Mouse (Mus musculus): ENCODE data around the gene Uaca. TPM values are rescaled to one million over a fixed set of nuclear protein-coding genes. Genes with fewer than 3 reads are reported as not detected.
A peak's percentile ranks its signal among the peaks of the same experiment; 100 is the strongest.

Uaca gene
- polyA plus RNA-seq, 1 experiment from 2014 or later = 32.6 TPM

DNA sequence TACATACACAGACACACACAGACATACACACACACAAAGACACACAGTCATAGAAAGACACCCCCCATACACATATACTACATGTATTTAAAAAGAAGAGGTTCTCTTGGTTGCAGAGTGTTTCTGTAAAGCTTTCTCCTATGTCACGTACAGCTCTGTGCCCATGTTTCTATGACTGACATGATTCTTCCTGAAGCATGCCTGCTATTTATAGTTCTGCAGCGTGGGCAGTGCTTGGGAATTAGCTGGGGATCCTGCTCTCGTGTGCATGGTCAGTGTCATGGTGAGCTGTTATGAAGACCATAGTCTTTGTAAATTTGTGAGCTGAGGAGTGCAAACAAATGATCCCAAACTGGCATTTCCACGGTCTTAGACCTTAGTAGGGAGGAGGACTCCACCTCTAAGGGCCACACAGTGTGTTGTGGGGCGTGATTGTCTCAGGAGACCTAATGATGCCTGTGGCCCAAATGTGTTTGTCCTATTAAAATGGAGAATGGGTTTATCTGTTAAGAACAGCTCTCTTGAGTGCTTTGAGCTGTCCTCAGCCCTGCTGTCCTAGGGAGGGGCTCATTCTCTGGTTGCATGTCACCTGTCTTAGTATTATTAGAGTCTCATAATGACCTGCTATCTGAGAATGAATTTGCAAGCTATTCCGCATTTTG, 49.2 kb downstream of the Uaca start:
- Histone ChIP-seq H3K27me3 (no peaks in the 10 kb centered on the region), H3K9ac (no peak overlapping the region), H3K27ac (no peak overlapping the region), H3K9me3 (replicated peaks) (no peaks in the 10 kb centered on the region), H3K4me2 (replicated peaks) (no peak overlapping the region), H3K36me3 (no peaks in the 10 kb centered on the region), H3K4me3 (no peak overlapping the region), H3K4me1 (peaks cover 15% of the 10 kb centered on the region)
- no peak for ATAC-seq (ENCODE audit: low FRiP score)
- 77% methylated on average over 6 of the region's 6 CpGs for WGBS

DNA sequence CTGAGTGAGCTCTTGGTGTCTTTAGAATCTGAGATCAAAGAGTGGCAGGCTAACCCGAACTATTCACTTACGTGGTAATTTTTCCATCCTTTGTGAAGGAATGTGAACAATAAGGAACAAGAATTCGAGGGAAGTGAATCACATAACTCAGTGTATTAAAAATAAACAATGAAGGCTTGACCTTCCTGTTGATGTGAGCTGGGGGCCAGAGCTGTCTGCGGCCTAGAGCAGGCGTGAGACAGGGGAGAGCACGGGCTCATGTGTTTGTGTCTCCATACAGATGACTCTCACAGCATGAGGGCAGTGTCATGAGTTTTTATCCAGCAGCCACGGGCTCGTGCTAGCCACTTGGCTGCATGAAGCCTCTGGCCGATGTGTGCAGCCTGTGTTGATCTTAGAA, 54.4 kb downstream of the Uaca start:
- H3K36me3 ChIP-seq = no peaks in the 10 kb centered on the region
- ATAC-seq (ENCODE audit: low FRiP score) = no peak
- H3K4me3 ChIP-seq = no peak overlapping the region
- H3K4me2 ChIP-seq (replicated peaks) = no peak overlapping the region
- H3K27ac ChIP-seq = no peak overlapping the region; the same call in 1 of the 2 replicates
- 24% methylated on average over 9 of the region's 9 CpGs for WGBS
- no peaks in the 10 kb centered on the region for H3K9me3 ChIP-seq (replicated peaks)
- no peak overlapping the region for H3K9ac ChIP-seq
- H3K27me3 ChIP-seq = no peaks in the 10 kb centered on the region
- peaks cover 8% of the 10 kb centered on the region; the same call in 1 of the 2 replicates for H3K4me1 ChIP-seq

DNA sequence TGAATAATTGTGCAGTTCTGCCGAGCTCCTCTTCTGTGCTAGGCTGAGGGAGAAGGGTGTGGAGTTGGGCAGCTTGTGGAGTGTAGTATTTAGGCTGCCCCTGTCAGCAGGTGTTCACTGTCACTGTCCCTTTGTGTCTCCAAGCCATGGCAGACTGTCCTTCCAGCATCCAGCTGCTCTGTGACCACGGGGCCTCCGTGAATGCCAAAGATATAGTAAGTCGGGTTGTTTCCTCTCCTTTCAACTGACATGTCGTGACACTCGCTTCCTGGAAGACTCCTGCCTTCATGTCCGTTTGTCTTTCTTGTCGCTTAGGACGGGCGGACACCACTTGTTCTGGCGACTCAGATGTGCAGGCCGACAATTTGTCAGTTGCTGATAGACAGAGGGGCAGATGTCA, 55.6 kb downstream of the Uaca start:
- H3K36me3 ChIP-seq = peaks cover 2% of the 10 kb centered on the region; the same call in 1 of the 2 replicates
- H3K27ac ChIP-seq = no peak overlapping the region
- H3K4me2 ChIP-seq (replicated peaks) = no peak overlapping the region
- H3K4me1 ChIP-seq = peaks cover 8% of the 10 kb centered on the region; the same call in 1 of the 2 replicates
- H3K27me3 ChIP-seq = no peaks in the 10 kb centered on the region
- H3K9ac ChIP-seq = no peak overlapping the region
- WGBS = 85% methylated on average over 12 of the region's 12 CpGs
- no peak overlapping the region for H3K4me3 ChIP-seq
- H3K9me3 ChIP-seq (replicated peaks) = no peaks in the 10 kb centered on the region
- no peak for ATAC-seq (ENCODE audit: low FRiP score)

DNA sequence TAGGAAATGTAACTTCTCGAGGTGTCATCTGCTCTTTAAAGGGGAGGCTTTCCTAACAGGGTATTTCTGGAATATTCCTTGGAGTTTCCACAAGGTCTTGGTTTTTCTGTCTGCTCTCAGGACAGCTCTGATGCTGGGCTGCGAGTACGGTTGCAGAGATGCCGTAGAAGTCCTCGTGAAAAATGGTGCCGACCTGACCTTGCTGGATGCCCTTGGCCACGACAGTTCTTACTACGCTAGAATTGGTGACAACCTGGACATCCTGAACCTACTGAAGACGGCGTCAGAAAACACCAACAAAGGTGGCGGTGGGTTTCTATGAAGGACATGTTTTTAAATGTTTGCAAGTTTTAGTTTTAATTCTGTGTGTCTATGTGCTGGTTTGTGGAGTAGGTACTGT, 59.9 kb downstream of the Uaca start:
- Histone ChIP-seq H3K27ac (no peak overlapping the region), H3K9me3 (replicated peaks) (no peaks in the 10 kb centered on the region), H3K4me2 (replicated peaks) (no peak overlapping the region), H3K27me3 (no peaks in the 10 kb centered on the region), H3K4me1 (peaks cover 5% of the 10 kb centered on the region; the same call in 1 of the 2 replicates), H3K4me3 (no peak overlapping the region), H3K9ac (no peak overlapping the region), H3K36me3 (peaks cover 2% of the 10 kb centered on the region; the same call in 1 of the 2 replicates)
- 95% methylated on average over 11 of the region's 11 CpGs for WGBS
- ATAC-seq (ENCODE audit: low FRiP score) = no peak

DNA sequence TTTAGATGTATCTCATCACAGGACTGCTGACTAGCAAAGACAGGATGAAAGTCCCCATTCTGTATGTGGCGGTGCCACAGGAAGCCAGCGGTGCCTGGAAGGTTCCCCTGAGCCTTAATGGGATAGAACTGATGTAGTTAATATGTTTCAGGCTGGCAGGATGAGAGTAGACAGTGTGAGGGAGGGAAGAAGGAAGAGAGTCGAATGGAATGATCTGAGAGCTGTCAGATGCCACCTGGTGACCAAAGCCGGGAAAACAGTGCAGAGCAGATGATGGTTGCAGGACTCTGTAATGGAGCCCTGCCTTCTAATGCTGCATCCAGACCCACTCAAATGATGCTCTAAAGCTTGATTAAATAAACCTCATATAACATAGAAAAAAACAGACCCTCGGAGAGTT, 63.5 kb downstream of the Uaca start:
- peak; percentile 60; the same call in 1 of the 2 replicates for ATAC-seq (ENCODE audit: low FRiP score)

DNA sequence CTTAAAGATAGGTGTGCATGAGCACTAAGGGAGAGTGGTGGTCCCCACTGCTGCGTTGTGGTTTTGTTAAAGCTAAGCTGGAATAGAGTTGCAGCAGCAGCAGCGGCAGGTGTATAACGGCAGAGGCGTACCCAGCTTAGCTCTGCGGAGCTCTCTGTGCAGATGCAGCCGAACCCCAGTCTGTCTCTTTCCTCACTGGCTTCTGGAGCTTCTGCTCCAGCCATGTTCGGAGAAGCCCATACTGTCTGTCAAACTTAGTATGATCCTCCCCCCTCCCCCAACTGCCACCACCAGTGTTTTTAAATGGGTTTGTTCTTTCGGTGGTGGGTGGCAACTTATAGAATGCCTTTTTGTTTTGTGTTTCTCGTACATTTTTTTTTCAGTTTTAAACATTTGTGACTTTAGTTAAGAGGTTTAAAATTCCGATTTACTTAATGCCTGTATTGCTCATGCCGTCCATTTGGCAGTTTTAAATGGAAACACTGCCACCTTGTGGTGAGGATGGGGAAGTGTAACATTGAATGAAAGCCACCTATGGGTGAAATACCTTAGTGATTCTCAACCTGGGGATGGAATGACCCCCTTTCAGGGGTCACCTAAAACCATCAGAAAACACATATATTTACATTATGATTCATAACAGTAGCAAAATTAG, 64.1 kb downstream of the Uaca start:
- ATAC-seq (ENCODE audit: low FRiP score) = no peak
- Histone ChIP-seq H3K9ac (no peak overlapping the region), H3K4me2 (replicated peaks) (peak overlapping the region; percentile 25)

More for the DNA sequence above, 63.5 kb downstream of the Uaca start:
- H3K9me3 ChIP-seq (replicated peaks) = no peaks in the 10 kb centered on the region
- no peaks in the 10 kb centered on the region for H3K27me3 ChIP-seq
- no peak overlapping the region for H3K4me2 ChIP-seq (replicated peaks)
- whole genome bisulfite sequencing = 33% methylated on average over 5 of the region's 5 CpGs
- no peak overlapping the region for H3K27ac ChIP-seq
- no peak overlapping the region for H3K4me3 ChIP-seq
- no peak overlapping the region for H3K9ac ChIP-seq
- H3K4me1 ChIP-seq = peaks cover 5% of the 10 kb centered on the region; the same call in 1 of the 2 replicates
- peaks cover 10% of the 10 kb centered on the region for H3K36me3 ChIP-seq

DNA sequence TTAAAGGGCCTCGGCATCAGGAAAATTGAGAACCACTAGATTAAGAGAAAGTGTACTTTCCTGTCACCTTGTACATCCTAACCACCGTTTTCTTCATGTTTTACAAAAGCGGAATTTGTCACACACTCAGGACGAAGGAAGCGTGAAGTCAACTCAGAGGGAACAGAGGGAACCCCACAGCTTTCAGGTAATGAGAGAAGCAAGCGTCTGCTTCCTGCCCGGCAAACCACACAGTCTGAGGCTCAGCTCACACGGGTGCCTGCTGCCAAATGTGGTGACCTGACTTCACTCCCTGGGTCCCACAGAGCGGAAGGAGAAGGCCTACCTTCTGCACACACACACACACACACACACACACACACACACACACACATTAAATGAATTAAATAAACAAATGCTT, 64.7 kb downstream of the Uaca start:
- Histone ChIP-seq H3K4me1 (peaks cover 5% of the 10 kb centered on the region; the same call in 1 of the 2 replicates), H3K9me3 (replicated peaks) (no peaks in the 10 kb centered on the region), H3K9ac (no peak overlapping the region), H3K4me3 (no peak overlapping the region), H3K36me3 (peaks cover 10% of the 10 kb centered on the region), H3K27me3 (no peaks in the 10 kb centered on the region), H3K27ac (no peak overlapping the region), H3K4me2 (replicated peaks) (no peak overlapping the region)
- 77% methylated on average over 9 of the region's 9 CpGs for WGBS
- no peak for ATAC-seq (ENCODE audit: low FRiP score)

More for the DNA sequence above, 64.1 kb downstream of the Uaca start:
- Histone ChIP-seq H3K27ac (no peak overlapping the region), H3K4me1 (peaks cover 5% of the 10 kb centered on the region; the same call in 1 of the 2 replicates), H3K36me3 (peaks cover 10% of the 10 kb centered on the region), H3K9me3 (replicated peaks) (no peaks in the 10 kb centered on the region), H3K27me3 (no peaks in the 10 kb centered on the region), H3K4me3 (no peak overlapping the region)
- 38% methylated on average over 11 of the region's 11 CpGs for WGBS

DNA sequence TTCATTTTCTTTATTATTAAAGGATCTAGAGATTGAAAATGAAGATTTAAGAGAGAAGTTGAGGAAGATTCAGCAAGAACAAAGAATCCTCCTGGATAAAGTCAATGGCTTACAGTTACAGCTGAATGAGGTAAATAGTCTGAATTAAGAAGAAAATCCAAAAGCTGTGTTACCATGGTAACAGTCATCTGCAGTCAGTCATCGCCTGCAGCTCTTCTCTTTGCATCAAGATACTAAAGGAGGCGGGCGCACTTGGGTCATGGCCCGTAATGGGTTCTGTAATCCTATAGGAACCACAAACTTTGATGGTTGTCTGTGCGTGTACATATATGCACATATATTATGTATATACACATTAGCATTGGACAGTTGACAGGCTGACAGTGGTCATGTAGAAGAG, 66.7 kb downstream of the Uaca start:
- peaks cover 7% of the 10 kb centered on the region for H3K36me3 ChIP-seq
- peaks cover 10% of the 10 kb centered on the region; the same call in 1 of the 2 replicates for H3K4me1 ChIP-seq
- H3K27ac ChIP-seq = no peak overlapping the region
- H3K4me2 ChIP-seq (replicated peaks) = no peak overlapping the region
- H3K9me3 ChIP-seq (replicated peaks) = no peaks in the 10 kb centered on the region
- no peak overlapping the region for H3K9ac ChIP-seq
- WGBS = 83% methylated on average over 5 of the region's 5 CpGs
- H3K27me3 ChIP-seq = no peaks in the 10 kb centered on the region
- ATAC-seq (ENCODE audit: low FRiP score) = no peak
- no peak overlapping the region for H3K4me3 ChIP-seq

DNA sequence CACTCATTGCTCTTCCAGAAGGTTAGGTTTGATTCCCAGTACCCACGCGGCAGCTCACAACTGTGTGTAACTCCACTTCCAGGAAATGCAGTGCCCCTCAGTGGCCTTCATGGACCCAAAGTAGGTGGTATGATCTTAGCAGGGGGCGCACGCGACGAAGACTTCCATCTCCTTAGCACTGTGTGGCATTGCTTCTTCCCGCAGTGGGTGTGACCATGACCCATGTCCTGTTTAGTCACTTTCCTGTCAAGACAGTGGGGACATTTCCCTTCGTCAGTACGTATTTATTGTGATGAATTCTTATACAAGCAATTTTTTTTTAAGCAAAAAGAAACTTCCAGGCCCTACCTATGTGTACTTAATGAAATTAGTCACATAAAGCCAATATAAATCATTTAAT, 70.3 kb downstream of the Uaca start:
- no peak for ATAC-seq (ENCODE audit: low FRiP score)
- Histone ChIP-seq H3K4me1 (0 out of 2 replicates have a peak, but pooled peaks cover 6% of the 10 kb centered on the region), H3K27me3 (no peaks in the 10 kb centered on the region), H3K9ac (no peak overlapping the region), H3K4me3 (no peak overlapping the region), H3K27ac (no peak overlapping the region), H3K4me2 (replicated peaks) (no peak overlapping the region), H3K9me3 (replicated peaks) (no peaks in the 10 kb centered on the region), H3K36me3 (peaks cover 7% of the 10 kb centered on the region)
- 93% methylated on average over 9 of the region's 9 CpGs for whole genome bisulfite sequencing

DNA sequence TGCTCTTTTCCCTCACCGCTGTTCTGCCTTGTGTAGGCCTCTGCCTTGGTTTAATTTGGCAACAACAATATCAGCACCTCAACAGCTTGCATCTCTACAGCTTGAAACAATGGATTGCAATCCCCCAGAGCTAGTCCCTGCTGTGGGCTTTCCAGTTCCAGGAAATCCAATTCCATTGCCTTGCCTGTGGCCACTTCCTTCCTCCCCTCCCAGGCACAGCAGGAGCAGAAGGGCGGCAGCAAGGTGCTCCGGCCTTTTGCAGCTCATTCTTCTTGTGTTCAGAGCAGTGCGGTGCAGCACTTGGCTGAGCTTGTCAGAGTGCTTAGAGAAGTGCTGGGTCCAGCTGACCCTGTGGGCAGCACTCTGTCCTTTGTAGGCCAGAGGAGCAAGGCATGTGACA, 71.5 kb downstream of the Uaca start:
- Histone ChIP-seq H3K9ac (no peak overlapping the region), H3K4me2 (replicated peaks) (no peak overlapping the region), H3K27me3 (no peaks in the 10 kb centered on the region), H3K4me3 (no peak overlapping the region), H3K9me3 (replicated peaks) (no peaks in the 10 kb centered on the region), H3K27ac (no peak overlapping the region), H3K4me1 (0 out of 2 replicates have a peak, but pooled peaks cover 10% of the 10 kb centered on the region), H3K36me3 (peaks cover 10% of the 10 kb centered on the region)
- 40% methylated on average over 4 of the region's 4 CpGs for WGBS
- no peak for ATAC-seq (ENCODE audit: low FRiP score)

DNA sequence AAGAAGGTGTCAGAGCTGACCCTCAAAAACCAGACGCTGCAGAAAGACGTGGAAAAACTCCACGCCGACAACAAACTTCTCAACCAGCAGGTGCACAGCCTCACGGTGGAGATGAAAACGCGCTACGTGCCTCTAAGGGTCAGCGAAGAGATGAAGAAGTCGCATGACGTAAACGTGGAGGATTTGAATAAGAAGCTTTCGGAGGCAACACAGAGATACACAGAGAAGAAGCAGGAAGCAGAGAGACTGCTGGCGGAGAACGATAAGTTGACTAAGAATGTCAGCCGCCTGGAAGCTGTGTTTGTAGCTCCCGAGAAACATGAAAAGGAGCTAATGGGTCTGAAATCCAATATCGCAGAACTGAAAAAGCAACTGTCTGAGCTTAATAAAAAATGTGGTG, 76.1 kb downstream of the Uaca start:
- WGBS = 89% methylated on average over 18 of the region's 18 CpGs
- H3K4me2 ChIP-seq (replicated peaks) = no peak overlapping the region
- H3K27me3 ChIP-seq = no peaks in the 10 kb centered on the region
- peaks cover 16% of the 10 kb centered on the region for H3K4me1 ChIP-seq
- peaks cover 22% of the 10 kb centered on the region for H3K36me3 ChIP-seq
- H3K9me3 ChIP-seq (replicated peaks) = no peaks in the 10 kb centered on the region
- H3K27ac ChIP-seq = no peak overlapping the region
- no peak overlapping the region for H3K4me3 ChIP-seq
- no peak overlapping the region for H3K9ac ChIP-seq
- no peak for ATAC-seq (ENCODE audit: low FRiP score)

DNA sequence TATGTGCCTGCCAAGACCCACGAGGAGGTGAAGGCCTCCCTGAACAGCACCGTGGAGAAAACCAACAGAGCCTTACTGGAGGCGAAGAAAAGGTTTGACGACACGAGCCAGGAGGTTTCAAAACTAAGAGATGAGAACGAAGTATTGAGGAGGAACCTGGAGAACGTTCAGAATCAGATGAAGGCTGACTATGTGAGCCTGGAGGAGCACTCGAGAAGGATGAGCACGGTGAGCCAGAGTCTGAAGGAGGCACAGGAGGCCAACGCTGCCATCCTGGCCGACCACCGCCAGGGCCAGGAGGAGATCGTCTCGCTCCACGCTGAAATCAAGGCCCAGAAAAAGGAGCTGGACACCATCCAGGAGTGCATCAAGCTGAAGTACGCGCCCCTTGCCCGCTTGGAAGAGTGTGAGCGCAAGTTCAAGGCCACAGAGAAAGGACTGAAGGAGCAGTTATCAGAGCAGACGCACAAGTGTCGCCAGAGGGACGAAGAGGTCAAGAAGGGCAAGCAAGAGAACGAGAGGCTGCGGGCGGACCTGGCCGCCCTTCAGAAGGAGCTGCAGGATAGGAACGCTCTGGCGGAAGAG, 76.7 kb downstream of the Uaca start:
- Histone ChIP-seq H3K4me1 (peaks cover 16% of the 10 kb centered on the region), H3K9ac (no peak overlapping the region), H3K27ac (no peak overlapping the region), H3K9me3 (replicated peaks) (no peaks in the 10 kb centered on the region), H3K4me3 (no peak overlapping the region), H3K4me2 (replicated peaks) (no peak overlapping the region), H3K27me3 (no peaks in the 10 kb centered on the region), H3K36me3 (peaks cover 22% of the 10 kb centered on the region)
- ATAC-seq (ENCODE audit: low FRiP score) = no peak
- WGBS = 91% methylated on average over 28 of the region's 28 CpGs

Data from hindbrain, embryonic 12.5 days (tissue).